Mouse (Mus musculus) midbrain, embryonic 15.5 days (tissue): ENCODE measurements around the gene Nlrc5. TPM values are rescaled to one million over a fixed set of nuclear protein-coding genes. Genes with fewer than 3 reads are reported as not detected.

Experiments used
- ATAC-seq: fragments of 200-750 bp; cut with Nextera tagmentation; replicated peaks from 2 replicates; pipeline ENCODE4 v1.8.0; 2017; ENCODE audit warnings: moderate TSS enrichment
- H3K27ac ChIP-seq: fragments of 300-500 bp; sonication (generic); 2 replicates; pipeline ENCODE4 v1.5.1; 2015; ENCODE audit warnings: mild to moderate bottlenecking, inconsistent platforms
- H3K27me3 ChIP-seq: fragments of 300-500 bp; sonication (generic); replicated peaks from 2 replicates; pipeline ENCODE4 v1.6.1; 2015; ENCODE audit warnings: inconsistent platforms
- H3K36me3 ChIP-seq: fragments of 300-500 bp; sonication (generic); replicated peaks from 2 replicates; pipeline ENCODE4 v1.6.1; 2015; ENCODE audit warnings: inconsistent platforms
- H3K4me1 ChIP-seq: fragments of 300-500 bp; sonication (generic); 2 replicates; pipeline ENCODE4 v1.6.1; 2015; ENCODE audit warnings: inconsistent platforms
- H3K4me2 ChIP-seq: fragments of 300-500 bp; sonication (generic); 2 replicates; pipeline ENCODE4 v1.6.1; 2015; ENCODE audit warnings: inconsistent platforms, mild to moderate bottlenecking, moderate library complexity
- H3K4me3 ChIP-seq: fragments of 300-500 bp; sonication (generic); 2 replicates; pipeline ENCODE4 v1.5.1; 2015; ENCODE audit warnings: mild to moderate bottlenecking, inconsistent platforms
- H3K9ac ChIP-seq: fragments of 300-500 bp; sonication (generic); 2 replicates; pipeline ENCODE4 v1.6.1; 2015; ENCODE audit warnings: mild to moderate bottlenecking, inconsistent platforms
- H3K9me3 ChIP-seq: fragments of 300-500 bp; sonication (generic); 2 replicates; pipeline ENCODE4 v1.6.1; 2016; ENCODE audit warnings: inconsistent platforms
- WGBS: fragments of 180-500 bp; shearing (Covaris S2); methylation state at CpG from one replicate; pipeline ENCODE4 v1.1.7; 2015; ENCODE audit warnings: mixed read lengths; 5-methylcytosine and 5-hydroxymethylcytosine counted together
- polyA plus RNA-seq: library from polyadenylated mRNA; unstranded; fragments of >200 nt; fragmentation: Nextera tagmentation; extraction: Ambion mirVana; gene quantifications from 2 replicates; pipeline ENCODE4 v1.2.1, GENCODE M21; 2015

The Nlrc5 gene
- polyA plus RNA-seq, 1 experiment from 2014 or later: 0.45 TPM

DNA sequence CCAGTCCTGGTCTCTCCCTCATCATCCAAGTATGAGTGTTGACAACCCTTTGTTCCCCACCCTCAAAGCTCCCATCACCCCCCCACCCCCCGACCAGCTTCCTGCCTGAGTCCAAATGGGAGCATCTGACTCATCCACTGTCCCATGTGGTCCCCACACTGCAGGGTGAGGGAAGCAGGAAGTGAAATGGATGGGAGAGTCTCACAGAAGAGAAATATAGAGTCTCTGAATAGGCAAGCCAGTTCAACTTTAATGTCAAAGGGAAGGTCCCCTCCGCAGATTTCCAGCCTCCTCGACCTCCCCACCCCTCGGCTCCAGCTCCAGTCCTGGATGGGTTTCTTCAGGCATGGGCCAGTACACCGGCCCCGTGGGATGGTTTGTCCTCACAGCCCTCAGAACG lies 4.8 kb upstream of the Nlrc5 start:
- Histone ChIP-seq H3K4me3 (no peak overlapping the region), H3K27me3 (peaks cover 10% of the 10 kb centered on the region; the same call in 1 of the 2 replicates), H3K4me1 (peaks cover 8% of the 10 kb centered on the region), H3K9me3 (no peaks in the 10 kb centered on the region), H3K27ac (no peak overlapping the region), H3K9ac (no peak overlapping the region), H3K4me2 (no peak overlapping the region), H3K36me3 (no peaks in the 10 kb centered on the region)
- ATAC-seq: no peak
- 84% methylated on average over 7 of the region's 7 CpGs for WGBS

DNA sequence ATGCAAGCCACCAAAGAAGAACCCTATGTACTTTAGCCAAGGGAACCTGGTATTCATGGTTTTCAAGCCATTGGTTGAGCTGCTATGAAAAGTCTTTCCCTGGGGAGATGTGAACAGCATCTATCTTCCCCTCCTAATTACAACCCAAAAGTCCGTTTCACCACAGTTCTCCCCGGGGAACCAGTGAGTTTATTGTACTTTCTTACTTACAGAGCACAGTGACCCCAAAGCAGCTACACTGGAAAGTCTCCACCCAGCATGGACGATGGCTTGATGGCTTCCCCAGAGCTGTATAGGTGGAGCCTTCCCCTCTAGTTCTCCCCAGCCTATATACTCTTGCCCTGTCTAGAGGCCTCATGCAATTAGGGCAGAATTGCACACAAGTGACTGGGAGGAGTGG lies 1.9 kb upstream of the Nlrc5 start:
- Histone ChIP-seq H3K4me3 (no peak overlapping the region), H3K9me3 (no peaks in the 10 kb centered on the region), H3K4me2 (no peak overlapping the region), H3K4me1 (peaks cover 9% of the 10 kb centered on the region), H3K36me3 (no peaks in the 10 kb centered on the region), H3K9ac (no peak overlapping the region), H3K27ac (no peak overlapping the region), H3K27me3 (peaks cover 18% of the 10 kb centered on the region)
- ATAC-seq: no peak
- 80% methylated on average over 3 of the region's 3 CpGs for WGBS

DNA sequence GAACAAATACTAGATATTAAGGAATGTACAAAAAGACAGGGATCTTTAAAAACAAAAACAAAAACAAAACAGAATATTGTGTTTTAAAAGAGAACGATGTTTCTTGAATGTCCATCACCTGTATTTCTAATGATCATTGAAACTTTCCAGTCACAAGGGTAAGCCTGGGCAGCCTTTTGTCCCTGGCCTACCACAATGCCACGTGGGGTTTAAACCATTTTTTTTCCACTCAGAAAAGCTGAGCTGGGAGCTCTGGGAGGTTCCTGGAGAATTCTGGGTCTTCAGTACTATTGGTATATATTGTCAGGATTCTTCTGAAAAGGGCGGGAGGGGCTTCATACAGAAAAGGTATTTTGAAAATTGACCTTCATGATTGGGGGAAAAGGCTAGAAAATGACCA lies 802 bp downstream of the Nlrc5 start:
- H3K9ac ChIP-seq: no peak overlapping the region
- H3K27me3 ChIP-seq: peaks cover 18% of the 10 kb centered on the region
- H3K4me1 ChIP-seq: peaks cover 9% of the 10 kb centered on the region
- H3K4me2 ChIP-seq: no peak overlapping the region
- H3K36me3 ChIP-seq: no peaks in the 10 kb centered on the region
- ATAC-seq: no peak
- H3K4me3 ChIP-seq: no peak overlapping the region
- H3K9me3 ChIP-seq: no peaks in the 10 kb centered on the region
- no peak overlapping the region for H3K27ac ChIP-seq
- 79% methylated on average over 3 of the region's 3 CpGs for WGBS

DNA sequence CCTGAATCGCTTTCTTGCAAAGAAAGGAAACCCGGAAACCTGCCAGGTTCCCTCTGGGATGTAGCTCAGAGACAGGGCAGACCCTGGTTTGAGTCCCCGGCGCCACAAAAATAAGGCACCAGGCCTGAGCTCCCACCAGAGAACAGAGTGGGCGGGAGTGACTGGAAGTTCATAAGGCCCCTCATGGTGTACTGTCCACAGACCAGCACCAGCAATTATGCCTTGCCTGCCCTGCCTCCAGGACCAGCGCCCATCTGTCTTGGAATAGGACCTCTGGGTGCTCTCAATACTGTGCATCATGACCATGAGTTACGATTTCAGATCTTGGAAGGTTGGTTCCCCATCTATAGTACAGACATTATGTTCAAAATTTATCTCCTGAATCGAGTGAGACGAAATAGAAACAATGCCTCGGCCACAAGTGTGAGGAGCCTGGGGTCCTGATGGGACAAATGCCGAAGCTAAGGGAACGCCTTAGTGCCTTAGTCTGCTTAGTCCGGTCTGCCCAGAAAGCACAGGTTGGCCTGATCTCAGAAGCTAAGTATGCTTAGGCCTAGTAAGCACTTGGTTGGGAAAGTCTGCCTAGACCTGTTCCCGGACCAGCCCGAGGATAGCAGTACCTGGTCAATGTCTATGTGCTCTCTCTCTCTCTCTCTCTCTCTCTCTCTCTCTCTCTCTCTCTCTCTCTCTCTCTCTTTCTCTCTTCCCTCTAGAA lies 1.4 kb downstream of the Nlrc5 start:
- peaks cover 18% of the 10 kb centered on the region for H3K27me3 ChIP-seq
- H3K27ac ChIP-seq: no peak overlapping the region
- ATAC-seq: no peak

DNA sequence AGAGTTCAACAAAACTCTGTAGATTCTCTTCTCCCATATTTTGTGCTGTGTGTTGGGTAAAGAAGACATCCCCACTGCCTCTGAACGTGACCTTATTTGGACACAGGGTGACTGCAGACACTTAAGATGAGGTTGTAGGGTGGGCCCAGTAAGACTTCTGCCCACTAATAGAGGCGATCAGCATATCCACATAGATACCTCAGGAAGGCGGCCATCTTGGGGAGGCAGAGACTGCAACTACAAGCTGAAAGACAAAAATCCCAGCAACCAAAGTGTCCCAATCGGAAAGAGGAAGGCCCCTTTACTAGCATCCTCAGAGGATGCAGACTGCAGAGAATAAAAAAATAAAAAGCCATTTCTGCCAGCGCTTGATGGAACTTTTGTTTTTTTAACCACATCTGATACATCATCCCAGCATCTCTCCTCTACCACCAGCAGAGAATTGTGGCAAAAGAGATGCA lies 2.0 kb downstream of the Nlrc5 start:
- no peak overlapping the region for H3K4me2 ChIP-seq
- no peaks in the 10 kb centered on the region for H3K36me3 ChIP-seq
- 90% methylated on average over 5 of the region's 5 CpGs for WGBS
- H3K4me1 ChIP-seq: peaks cover 9% of the 10 kb centered on the region
- H3K9ac ChIP-seq: no peak overlapping the region
- no peaks in the 10 kb centered on the region for H3K9me3 ChIP-seq
- H3K27me3 ChIP-seq: peaks cover 18% of the 10 kb centered on the region
- no peak overlapping the region for H3K27ac ChIP-seq
- no peak for ATAC-seq
- H3K4me3 ChIP-seq: no peak overlapping the region

More for the DNA sequence above, 1.4 kb downstream of the Nlrc5 start:
- H3K4me3 ChIP-seq: no peak overlapping the region
- peaks cover 9% of the 10 kb centered on the region for H3K4me1 ChIP-seq
- WGBS: 90% methylated on average over 15 of the region's 15 CpGs
- H3K9ac ChIP-seq: no peak overlapping the region
- H3K36me3 ChIP-seq: no peaks in the 10 kb centered on the region
- no peaks in the 10 kb centered on the region for H3K9me3 ChIP-seq
- H3K4me2 ChIP-seq: no peak overlapping the region

DNA sequence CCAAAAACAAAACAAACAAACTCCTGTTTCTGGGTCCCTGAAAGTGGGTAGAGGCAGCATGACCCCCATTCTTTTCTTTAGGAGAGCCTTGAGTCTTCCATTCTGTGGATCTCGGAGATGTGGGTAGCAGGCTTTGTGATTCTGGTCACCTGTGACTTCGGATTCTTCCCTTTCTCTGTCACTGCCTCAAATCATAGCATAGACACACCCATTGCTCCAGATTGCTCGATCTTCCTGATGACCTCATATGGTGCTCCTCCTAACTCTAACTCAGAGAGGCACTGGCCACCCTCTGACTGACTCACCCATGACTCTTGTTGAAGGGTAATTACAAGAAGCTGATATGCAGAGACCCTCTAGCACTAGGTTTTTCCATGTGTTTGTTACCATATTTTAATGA lies 2.7 kb downstream of the Nlrc5 start:
- Histone ChIP-seq H3K4me1 (peaks cover 9% of the 10 kb centered on the region), H3K4me2 (no peak overlapping the region), H3K9me3 (no peaks in the 10 kb centered on the region), H3K36me3 (no peaks in the 10 kb centered on the region), H3K9ac (no peak overlapping the region), H3K4me3 (no peak overlapping the region), H3K27ac (no peak overlapping the region), H3K27me3 (peaks cover 18% of the 10 kb centered on the region)
- ATAC-seq: no peak
- WGBS: 77% methylated on average over 3 of the region's 3 CpGs

DNA sequence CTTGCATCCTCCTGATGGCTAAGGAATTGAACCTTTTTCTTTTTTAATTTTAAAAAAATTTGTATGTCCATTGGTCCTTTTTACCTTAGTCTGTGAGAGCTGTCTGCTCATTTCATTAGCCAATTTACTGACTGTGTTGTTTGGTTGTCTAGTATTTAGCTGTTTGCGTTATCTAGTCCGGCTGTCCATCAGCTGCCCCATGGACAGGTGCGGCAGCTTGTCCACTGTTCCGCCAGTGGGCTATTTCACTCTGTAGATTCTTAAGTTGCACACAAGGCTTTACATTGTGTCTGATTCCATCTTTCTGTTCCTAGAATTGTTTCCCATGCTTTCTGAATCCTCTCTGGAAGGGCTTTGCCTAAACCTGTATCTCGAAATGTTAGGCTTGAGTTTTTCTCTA lies 4.5 kb downstream of the Nlrc5 start:
- Histone ChIP-seq H3K4me1 (peaks cover 8% of the 10 kb centered on the region), H3K9me3 (no peaks in the 10 kb centered on the region), H3K9ac (no peak overlapping the region), H3K4me2 (no peak overlapping the region), H3K4me3 (no peak overlapping the region), H3K36me3 (no peaks in the 10 kb centered on the region), H3K27me3 (peaks cover 13% of the 10 kb centered on the region), H3K27ac (no peak overlapping the region)
- no peak for ATAC-seq
- WGBS: 91% methylated on average over 5 of the region's 5 CpGs

DNA sequence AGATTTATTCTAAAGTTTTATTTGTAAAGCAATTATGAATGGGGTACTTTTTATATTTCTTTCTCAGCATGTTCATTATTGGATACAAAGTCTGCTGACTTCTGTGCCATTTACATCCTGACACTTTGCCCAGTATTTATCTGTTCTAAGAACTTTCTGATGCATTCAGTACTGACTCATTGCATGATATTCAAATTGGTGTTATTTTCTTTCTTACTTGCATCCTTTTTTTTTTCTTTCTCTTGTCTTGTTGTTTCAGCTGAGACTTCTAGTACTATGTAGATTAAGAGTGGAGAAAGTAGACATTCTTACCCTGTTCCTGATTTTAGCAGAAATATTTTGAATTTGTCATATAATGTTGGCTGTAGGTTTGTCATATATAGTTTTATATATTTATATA lies 5.5 kb downstream of the Nlrc5 start:
- no peaks in the 10 kb centered on the region for H3K9me3 ChIP-seq
- no peaks in the 10 kb centered on the region for H3K36me3 ChIP-seq
- no peak overlapping the region for H3K9ac ChIP-seq
- no peak overlapping the region for H3K27ac ChIP-seq
- no peaks in the 10 kb centered on the region for H3K4me1 ChIP-seq
- no peak for ATAC-seq
- no peak overlapping the region for H3K4me2 ChIP-seq
- no peak overlapping the region for H3K4me3 ChIP-seq
- H3K27me3 ChIP-seq: peaks cover 6% of the 10 kb centered on the region

DNA sequence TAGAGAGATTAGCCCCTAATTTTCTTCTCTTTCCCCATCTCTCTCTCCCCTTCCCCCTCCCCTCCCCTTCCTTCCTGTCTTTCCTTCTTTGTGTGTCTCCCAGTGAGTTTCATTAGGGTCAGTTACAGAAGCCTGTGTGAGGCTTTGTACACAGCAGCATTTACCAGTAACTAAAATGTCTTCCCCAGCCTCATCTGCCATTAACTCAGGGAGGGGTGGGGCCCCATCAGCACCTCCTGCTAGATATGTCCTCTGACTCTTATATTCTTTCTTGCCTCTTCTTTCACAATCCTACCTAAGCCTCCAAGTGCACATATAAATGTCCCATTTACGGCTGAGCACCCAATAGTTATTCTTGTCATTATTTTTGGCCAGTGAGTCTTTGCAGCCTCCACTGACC lies 6.2 kb downstream of the Nlrc5 start:
- ATAC-seq: no peak
- H3K4me1 ChIP-seq: no peaks in the 10 kb centered on the region
- H3K9me3 ChIP-seq: no peaks in the 10 kb centered on the region
- H3K27ac ChIP-seq: no peak overlapping the region
- WGBS: 84% methylated on average over 1 of the region's 1 CpGs
- H3K4me2 ChIP-seq: no peak overlapping the region
- H3K36me3 ChIP-seq: no peaks in the 10 kb centered on the region
- peaks cover 1% of the 10 kb centered on the region for H3K27me3 ChIP-seq
- no peak overlapping the region for H3K9ac ChIP-seq
- no peak overlapping the region for H3K4me3 ChIP-seq

DNA sequence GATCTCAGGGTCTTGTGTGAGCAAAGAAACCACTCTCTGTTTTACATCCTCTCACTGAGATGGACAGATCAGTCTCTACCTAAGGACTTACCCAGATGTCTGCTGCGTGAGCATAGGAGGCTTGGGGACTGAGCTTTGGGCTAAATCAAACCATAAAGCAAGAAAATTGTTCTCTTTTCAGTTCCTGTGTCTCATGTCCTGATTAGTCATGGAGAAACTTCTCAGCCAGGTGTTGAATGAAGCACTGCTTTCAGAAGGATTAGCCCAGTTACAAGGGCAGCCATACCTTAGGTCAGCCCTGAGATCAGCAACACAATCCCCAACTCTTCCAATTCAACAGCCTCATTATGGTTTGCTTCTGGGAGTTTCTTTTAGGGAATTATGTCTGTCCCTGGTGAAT lies 7.5 kb downstream of the Nlrc5 start:
- no peaks in the 10 kb centered on the region for H3K9me3 ChIP-seq
- 94% methylated on average over 1 of the region's 1 CpGs for WGBS
- no peaks in the 10 kb centered on the region for H3K36me3 ChIP-seq
- H3K27ac ChIP-seq: no peak overlapping the region
- ATAC-seq: no peak
- H3K4me3 ChIP-seq: no peak overlapping the region
- H3K9ac ChIP-seq: no peak overlapping the region
- H3K4me1 ChIP-seq: no peaks in the 10 kb centered on the region
- no peak overlapping the region for H3K4me2 ChIP-seq
- no peaks in the 10 kb centered on the region for H3K27me3 ChIP-seq

DNA sequence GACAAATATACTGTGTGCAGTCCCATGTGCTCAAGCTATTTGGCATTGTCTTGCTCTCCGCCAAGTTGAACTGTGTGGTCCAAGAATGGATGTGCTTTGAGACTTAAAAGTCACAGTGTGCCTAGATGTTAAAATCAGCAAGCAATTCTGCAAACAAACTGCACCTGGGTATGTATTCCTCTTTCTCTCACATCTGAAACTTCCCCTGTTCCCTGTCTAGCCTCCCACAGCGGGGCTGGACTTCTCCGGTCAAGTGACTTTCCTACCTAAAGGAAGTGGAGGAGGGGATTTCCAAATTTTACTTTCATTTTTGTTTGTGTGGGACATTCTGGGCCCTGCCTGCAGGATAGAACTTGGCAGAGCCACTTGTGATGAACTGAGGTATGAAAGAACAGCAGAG lies 9.0 kb downstream of the Nlrc5 start:
- Histone ChIP-seq H3K36me3 (no peaks in the 10 kb centered on the region), H3K4me3 (no peak overlapping the region), H3K27me3 (no peaks in the 10 kb centered on the region), H3K4me1 (no peaks in the 10 kb centered on the region), H3K27ac (no peak overlapping the region), H3K4me2 (no peak overlapping the region), H3K9me3 (no peaks in the 10 kb centered on the region), H3K9ac (no peak overlapping the region)
- no peak for ATAC-seq
- 92% methylated on average over 3 of the region's 3 CpGs for WGBS

DNA sequence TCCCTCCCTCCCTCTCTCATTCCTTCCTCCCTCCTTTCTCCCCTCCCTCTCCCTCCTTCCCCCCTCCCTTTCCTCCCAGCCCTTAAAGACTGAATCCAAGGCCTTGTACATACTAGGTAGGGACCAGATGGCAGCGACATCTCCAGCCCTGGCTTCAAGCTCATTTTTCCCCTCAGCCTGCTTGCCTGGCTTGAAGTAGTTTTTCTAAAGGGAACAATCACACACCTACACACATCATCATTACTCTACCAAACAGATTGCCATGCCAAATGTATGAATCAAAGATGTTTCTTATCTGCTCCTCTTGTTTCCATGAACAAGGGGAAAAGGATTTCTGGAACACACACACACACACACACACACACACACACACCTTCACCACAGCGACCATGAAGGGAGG lies 10.3 kb downstream of the Nlrc5 start:
- no peak for ATAC-seq
- Histone ChIP-seq H3K9ac (no peak overlapping the region), H3K36me3 (no peaks in the 10 kb centered on the region), H3K4me1 (no peaks in the 10 kb centered on the region), H3K4me3 (no peak overlapping the region), H3K27ac (no peak overlapping the region), H3K4me2 (no peak overlapping the region), H3K27me3 (no peaks in the 10 kb centered on the region), H3K9me3 (no peaks in the 10 kb centered on the region)
- 83% methylated on average over 2 of the region's 2 CpGs for WGBS

DNA sequence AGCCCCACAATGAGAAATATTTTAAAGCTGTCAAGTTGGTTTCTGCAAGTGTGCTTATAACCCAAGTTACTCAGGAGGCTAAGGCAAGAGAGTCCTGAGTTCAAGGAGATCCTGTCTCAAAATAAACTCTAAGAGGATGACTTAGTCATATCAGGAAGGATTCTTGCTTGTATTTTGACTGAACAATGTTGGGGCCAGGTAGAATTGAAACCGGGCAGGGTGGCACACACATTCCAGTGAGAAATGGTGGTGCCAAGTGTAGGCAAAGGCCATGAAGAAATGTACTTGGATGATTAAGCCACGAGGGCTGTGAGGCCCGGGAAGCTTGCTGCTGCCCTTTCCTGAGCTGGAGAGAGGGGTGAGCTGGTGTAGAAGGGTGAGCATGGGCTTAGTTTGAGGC lies 13.0 kb downstream of the Nlrc5 start:
- H3K36me3 ChIP-seq: no peaks in the 10 kb centered on the region
- H3K9ac ChIP-seq: no peak overlapping the region
- H3K4me2 ChIP-seq: no peak overlapping the region
- no peak overlapping the region for H3K4me3 ChIP-seq
- 90% methylated on average over 3 of the region's 3 CpGs for WGBS
- no peak overlapping the region for H3K27ac ChIP-seq
- H3K9me3 ChIP-seq: no peaks in the 10 kb centered on the region
- no peaks in the 10 kb centered on the region for H3K4me1 ChIP-seq
- no peak for ATAC-seq
- no peaks in the 10 kb centered on the region for H3K27me3 ChIP-seq
